Mouse (Mus musculus) spleen, adult 12 weeks (tissue): Measurements from ENCODE around the gene Rcor2.

Experiments
- DNase-seq: peaks from one replicate; pipeline ENCODE4 v3.0.0; 2022; ENCODE audit warnings: low spot score

Gene Rcor2

DNA sequence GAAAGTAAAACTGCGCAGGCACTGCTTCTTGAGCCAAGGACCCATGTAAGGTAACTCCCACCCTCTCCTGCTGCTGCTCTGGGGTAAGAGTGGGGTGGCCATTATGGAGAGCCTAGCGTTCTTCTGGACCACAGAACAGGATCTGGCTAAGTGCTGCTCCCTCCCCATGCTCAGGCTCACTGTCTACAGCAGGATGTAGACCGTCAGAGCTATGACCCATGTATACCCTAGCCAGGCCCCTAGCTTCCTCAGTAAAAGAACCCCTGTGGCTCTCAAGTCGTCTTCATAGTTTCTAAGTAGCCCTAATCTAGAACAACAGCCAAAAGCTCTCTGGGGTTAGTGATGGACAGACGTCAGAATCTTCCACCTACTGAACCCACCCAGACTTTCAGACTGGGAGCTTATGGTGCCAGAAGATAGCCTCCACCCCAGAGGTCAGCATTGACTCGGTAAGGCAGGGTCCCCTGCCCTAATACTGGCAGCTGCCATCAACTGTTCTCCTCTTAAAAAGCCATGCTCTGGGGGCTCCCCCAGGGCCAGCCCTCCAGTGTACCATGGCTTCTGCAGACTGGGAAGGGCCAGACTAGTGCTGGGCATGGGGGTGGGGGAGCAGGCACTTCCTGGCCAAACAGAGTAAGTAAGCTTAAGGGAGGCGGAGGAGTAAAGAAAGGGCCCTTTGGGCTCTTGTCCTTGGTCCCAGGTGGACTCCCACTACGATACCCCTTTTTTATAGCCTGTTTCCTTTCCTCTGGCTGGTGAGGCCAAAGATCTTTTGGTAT, 27.2 kb downstream of the Rcor2 start:
- DNase-seq: no peak

DNA sequence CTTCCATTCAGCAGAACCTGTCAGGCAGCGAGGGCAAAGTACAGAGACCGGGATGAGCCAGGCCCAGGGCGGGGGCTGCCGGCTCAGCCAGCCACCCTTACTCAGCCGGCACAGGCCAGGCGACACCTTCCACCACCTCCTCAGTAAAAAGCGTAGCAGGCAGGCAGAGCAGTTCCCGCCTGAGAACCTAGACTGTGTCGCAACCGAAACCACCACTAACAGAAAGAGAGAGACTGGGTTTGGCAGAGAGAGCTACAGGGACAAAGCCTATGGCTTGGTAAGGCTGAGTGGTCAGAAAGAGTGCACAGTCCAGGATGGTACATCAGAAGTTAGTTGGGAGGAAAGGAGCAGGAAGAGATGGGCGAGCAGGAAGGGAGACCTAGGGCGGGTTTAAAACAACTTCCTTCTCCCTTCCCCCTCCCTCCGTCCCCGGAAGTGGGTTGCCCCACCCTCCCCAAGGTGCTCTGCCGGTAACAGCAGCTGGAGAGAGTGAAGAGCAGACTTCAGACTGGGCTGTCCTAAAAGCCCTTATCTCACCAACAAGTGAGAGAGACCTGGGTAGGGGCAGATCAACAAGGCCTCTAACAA, 28.0 kb downstream of the Rcor2 start:
- peak; percentile 59 for DNase-seq

DNA sequence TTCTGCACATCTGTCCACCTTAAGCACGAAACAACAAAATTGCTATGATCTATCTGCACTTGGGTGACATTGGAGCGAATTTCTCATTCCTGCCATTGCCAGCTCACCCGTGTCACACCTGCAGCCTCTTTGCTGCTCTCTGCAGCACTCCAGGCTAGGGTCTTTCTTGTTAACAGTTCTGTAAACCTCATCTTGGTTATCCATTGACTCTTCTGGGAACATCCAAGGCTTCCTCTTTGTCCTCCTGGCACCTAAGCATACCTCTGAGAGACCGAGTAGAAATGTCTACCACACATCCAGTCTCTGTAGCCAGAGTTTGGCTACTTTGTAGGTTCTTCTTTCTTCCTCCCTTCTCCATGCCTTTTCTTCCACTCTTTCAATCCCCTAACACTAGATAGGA, 28.8 kb downstream of the Rcor2 start:
- no peak for DNase-seq

DNA sequence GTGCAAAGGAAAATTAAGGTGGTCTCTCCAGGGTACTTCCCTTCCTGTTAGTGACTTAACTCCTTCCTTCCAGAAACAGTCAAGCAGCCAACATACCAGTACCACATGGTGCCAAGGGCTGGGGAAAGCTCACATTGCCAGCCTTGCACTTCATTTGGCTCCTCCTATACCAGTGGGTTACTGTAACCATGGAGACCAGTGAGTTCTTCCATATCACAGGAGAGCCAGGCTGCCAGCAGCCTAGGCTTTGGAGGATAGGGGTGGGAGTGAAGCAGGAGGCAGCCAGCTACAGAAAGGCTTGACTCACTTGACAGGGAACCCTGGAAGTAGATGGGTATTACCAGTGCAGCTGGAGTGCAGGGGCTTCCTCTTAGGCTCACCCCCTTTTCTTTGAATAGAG, 31.9 kb downstream of the Rcor2 start:
- DNase-seq: no peak

DNA sequence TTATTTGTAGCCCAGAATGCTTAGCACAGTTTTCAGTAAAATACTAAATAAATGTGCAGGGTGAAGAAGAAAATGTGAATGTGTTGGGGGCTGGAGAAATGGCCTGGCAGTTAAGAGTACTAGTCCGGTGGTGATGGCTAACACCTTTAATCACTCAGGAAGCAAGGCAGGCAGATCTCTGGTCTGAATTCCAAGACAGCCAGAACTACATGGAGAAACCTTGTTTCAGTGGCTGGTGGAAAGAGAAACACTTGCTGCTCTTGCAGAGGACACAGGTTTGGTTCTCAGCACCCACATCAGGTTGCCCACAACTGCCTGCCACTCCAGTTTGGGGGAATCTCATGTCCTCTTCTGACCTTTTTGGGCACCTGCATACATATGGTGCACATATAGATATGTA, 33.0 kb downstream of the Rcor2 start:
- no peak for DNase-seq

DNA sequence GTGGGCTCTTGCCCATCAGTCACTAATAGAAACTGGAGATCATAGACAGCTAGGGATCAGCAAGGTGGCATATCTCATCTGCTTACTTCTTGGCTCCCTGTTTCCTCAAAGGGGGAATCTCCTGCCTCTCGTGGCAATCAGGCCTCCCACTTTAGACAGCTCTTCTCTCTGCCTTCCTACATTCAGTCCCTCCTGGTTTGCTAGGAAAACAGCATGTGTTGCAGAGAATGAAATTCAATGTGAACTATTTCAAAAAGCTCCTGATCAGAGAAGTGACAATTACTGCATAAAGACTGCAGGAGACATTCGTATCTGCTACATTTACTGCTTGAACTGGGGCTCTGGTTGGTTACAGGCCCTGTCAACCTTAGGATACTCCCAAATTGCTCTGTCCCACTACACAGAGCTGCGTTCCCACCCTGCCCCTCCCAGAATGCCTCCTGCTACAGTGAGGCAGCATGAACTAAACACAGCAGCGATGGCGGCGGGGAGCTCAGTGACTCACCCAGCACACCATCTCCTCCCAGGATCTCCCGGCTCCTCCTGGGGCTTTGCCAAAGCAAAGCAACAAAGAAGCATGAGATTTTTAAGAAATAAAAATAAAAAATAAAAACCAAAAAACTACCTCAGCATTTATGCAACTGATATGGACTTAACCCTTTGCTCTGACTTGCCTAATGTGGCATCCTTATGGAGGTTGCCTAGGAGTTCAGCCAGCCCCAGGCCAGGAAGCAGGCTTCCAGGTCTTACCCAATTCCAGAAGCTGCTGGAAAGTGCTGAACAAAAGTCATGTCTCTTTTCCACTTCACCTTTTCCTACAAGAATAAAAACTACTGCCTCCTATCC, 34.7 kb downstream of the Rcor2 start:
- no peak for DNase-seq

DNA sequence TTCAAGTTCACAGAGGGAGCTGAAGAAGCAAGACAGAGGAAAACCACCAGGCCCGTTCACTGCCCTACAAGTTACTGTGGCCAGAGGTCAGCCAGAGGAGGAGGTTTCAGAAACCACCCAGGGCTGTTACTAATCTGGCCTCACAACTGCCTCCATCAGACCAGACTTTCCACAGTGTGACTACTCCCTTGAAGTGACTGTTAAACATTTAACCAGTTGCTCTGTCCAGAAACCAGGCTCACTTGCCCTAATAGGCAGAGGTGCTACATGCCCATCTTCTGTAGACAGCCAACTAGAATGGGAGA, 35.3 kb downstream of the Rcor2 start:
- DNase-seq: no peak

DNA sequence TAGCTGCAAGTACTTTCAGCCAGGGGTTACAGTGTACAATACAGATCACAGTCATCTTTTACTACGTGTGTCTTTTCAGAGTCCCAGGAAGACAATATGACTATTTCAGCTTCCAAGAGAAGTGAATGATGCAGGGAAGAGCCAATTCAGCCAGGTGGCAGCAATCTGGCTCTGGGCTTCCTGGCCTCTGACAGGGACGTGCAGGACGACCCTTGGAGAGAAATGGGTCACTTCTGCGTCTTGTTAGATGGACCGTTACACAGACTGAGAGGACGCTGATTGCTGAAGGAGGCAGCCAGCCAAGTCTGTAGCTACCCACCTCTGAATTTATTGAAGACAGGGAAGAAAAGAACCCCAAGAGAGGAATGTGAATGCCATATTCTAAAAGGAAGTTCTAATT, 36.7 kb downstream of the Rcor2 start:
- DNase-seq: no peak

DNA sequence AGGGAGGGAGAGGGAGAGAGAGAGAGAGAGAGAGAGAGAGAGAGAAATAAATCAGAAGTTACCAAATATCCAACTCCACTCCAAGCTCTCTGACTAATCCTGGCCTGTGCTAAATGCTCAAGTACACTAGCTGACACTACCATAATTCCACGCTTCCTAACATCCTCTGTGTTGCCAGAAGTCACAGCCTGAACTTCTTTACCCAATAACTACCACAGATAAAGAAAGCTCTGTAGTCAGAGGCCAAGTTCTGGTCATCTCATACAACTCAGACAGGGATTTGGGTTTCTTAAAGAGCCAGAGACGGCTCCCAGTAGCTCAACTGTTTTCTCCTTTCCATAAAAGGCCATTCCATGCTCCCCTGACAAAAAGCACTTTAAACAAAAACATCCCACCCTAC, 37.7 kb downstream of the Rcor2 start:
- no peak for DNase-seq

DNA sequence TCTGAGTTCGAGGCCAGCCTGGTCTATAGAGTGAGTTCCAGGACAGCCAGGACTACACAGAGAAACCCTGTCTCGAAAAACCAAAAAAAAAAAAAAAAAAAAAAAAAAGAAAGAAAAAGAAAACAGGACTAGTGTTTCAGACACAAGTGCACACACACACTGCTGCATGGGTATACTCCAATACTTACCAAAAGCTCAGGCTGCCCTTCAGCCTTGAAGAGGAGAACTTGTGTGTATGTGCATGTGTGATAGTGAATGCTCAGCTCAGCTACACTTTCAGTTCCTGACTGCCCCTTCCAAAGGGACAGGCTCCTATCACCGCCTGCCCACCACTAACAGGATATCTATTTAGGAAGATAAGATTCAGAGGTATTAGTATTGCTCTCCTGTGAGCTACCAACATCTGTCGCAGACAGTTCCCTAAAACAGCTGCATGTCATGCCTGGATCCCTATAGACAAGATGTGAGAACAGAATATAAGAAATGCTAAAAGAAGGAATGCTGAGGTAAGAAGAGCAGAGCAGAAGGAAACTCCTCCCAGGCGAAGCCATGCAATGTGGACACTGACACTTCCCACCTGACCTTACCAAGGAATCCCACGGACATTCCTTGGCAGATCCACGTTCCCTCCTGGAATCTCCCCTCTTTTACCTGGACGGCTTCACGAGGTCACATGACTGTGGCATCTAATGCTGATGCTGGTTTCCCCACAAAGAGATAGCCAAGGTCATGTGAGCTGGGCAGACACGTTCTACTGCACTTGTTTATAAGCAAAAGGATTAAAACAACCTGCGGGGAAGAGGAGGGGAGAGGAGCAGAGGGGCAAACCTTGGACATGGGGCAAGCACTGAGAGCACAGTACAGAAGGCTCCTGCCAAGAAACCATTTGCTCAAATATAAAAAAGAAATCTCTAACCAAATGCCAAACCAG, 38.5 kb downstream of the Rcor2 start:
- DNase-seq: no peak

DNA sequence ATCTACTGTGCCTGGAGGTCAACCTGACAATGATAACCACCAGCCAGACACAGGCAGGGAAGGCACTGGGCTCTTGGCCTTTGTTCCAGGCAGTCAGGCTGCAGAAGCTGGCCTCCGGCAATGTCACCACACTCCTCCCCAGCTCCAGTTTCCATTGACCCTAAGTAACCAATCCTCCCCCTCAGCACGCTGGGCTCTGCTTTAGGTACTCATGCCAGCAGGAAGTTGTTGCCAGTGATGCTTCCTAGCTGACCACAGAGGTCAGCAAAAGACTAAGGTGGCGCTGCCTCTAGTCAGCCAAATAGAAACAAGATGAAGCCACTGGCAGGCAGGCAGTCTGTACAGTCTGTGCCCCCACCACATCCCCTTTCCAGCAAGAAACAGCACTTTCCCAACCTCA, 39.8 kb downstream of the Rcor2 start:
- DNase-seq: no peak

DNA sequence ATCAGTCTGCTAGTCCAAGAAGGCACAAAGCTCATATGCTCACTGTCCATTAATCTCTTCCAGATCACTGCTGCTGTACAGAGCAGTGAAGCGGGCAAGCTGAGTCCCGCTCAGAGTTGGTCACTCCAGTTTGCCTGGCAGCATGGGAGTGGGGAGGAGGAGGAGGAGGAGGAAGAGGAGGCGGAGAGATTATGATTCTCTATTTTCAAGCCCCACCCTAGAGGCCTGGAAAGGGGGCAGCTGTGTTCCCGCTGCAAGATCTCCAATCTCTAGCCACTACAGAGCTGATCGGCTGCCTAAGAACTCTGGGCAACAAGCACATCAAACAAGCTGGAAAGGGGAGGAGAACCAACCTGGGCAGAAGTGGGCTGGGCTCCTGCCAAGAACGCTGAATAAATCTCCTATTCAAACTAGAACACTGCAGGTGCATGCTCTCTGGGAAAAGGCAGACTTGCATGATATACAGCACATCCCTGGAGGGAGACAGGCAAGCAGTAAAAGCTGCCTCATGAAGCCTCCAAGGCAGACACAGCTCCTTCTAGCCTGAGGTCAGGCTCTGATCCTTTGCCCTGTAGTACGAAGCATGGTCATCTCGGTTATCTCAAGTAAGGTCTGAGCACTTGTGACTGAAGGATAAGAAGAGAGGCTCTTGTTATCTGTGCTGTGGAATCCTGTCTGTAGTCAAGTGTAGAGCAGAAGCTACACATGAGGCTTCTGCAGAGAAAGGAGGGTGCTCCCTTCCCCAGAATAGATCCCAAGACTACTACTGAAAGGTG, 41.1 kb downstream of the Rcor2 start:
- no peak for DNase-seq

DNA sequence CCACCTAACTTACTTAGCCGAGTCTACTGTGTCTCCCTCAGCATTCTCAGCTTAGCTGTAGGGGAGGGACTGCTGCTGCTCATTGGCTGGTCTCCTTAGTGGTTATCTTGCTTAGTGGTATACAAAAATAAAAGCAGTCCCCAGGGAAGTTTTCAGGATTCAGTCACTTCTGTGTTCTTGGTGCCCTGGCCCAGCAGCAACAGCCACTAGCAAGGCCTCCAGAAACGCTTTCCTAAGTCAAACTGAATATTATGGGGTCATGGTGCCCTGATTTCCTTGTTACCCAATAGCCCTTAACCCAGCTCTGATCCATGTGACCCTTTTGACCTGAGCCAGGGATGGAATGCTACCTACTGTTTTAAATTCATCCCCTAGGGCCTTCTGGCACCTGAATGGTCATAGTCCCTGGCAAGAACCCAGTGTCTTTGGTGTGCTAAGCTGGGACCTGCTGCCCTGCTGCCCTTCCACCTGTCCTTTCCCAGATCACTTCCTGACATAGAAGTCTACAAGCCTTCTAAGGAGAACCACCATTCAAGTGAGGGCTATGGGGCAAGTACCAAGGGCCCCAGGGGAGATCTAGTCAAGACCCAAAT, 42.7 kb downstream of the Rcor2 start:
- no peak for DNase-seq

DNA sequence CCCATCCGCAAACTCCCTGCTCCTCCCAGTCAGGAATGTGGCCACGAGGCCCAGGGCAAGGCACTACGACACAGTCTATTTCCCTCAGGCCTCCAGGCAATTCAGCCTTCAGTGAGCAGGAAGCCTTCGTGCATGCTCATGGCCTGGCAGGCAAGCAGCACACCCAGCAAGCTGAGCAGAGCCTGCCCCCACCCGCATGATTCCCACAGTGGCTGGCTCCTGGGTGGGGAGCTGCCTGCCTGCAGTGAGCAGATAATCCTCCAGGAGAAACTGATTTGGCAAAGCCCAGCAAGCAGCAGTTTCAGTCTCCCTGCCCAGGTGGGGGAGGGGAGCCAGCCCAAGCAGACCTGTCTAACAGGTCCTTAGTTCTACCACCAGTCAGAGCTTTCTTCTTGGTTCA, 43.6 kb downstream of the Rcor2 start:
- peak; percentile 41 for DNase-seq

DNA sequence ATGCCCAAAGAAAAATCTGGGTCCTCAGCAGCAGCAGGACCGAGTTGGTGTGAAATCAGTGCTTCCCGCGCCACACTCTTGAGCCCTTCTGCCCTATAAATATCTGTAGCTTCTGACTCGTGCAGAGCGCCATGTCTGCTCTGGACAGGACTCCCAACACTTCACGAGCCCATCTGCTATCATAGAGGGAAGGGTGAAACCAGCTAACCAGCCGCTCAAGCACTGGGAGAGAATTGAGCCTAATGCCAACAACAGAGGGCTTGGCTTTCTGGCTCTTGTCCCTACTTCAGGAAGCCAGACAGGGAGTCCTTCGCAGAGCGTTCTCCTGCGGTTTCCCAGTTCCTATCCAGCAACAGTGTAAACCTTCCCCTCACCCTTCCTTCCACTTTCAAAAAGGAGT, 44.2 kb downstream of the Rcor2 start:
- DNase-seq: no peak

DNA sequence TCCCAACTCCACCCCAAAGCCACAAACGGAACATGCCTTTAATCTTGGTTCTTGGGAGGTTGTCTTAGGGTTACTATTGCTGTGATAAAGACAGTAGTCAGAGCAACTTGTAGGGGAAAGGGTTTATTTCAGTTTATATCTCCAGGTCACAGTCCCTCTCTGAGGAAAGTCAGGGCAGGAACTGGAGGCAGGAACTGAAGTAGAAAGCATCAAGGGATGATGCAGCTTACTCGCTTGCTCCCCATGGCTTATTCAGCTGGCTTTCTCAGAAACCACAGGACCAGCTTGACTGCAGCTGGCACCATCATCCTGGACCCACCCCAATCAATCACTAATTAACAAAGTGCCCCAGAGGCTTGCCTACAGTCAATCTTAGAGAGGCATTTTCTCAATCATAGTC, 46.5 kb downstream of the Rcor2 start:
- no peak for DNase-seq

DNA sequence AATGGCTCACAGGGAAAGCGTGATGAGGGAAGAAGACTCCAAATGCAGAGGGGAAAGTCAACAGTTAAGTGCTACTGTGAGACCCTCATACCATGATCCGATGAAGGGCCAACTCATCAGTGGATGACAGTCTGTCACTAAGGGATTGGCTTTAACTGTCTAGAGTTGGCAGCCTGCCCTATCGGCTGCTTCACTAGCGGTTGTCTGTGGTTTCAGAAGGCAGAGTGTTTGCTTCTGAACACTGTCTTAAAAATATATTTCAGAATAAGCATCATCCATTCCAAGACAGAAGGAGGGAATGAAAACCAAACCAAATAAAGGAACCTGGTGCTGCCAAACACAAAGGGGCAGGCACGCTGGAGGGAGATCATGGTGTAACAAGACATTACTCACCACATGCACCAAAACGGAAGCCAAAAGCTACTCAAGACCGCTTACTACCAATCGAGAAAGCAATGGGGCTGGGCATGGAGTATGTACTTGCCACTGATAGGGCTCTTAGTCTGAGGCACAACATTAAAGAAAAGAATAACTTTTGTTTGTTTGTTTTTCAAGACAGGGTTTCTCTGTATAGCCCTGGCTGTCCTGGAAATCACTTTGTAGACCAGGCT, 48.0 kb downstream of the Rcor2 start:
- DNase-seq: no peak

DNA sequence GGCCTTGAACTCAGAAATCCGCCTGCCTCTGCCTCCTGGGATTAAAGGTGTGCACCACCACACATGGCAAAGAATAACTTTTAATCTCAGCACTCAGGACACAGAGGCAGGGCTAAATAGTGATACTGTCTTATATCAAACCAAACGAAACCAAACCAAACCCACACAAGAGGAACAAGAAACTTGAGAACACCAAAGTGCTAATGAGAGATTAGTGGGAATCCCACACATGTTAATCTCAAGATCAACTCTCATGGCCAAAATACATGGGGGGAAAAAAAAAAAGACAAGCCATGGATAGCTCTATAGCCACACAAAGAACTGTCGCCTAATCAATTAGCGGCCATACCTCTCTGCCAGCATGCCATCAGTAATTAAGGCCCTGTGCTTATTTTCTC, 48.5 kb downstream of the Rcor2 start:
- no peak for DNase-seq

DNA sequence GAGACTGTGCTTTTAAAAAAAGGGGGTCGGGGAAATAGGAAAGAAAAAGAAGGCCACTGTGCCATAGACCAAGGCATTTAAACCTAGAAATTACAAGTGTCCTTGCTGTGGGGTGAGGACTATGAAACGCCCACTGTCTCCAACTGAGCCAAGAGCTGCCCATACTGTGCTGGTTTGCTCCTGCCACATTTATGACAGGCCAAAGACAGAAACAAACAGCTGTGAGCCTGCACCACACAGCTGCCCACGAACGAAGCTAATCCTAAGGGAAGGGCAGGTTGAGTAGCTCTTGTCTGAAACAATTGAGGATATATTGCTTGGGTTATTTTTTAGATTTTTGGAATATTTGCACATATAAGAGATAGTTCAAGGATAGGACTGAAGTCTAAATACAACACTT, 49.7 kb downstream of the Rcor2 start:
- DNase-seq: no peak

DNA sequence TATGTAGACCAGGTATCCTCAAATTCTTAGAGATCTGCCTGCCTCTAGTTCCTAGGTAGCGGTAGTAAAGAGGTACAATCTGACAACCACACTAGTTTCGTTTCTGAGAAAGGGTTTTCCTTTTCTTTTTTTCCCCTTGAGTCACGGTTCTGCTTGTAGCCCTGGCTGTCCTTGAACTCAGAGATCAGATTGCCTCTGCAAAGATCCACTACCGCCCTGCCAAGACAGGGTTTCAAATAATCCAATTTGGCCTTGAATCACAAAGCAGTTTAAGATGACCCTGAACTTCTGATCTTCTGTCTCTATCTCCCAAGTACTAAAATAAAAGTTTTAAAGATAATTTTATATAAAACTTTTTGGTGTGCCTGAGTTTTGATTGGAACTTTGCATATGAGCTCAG, 50.6 kb downstream of the Rcor2 start:
- DNase-seq: no peak

DNA sequence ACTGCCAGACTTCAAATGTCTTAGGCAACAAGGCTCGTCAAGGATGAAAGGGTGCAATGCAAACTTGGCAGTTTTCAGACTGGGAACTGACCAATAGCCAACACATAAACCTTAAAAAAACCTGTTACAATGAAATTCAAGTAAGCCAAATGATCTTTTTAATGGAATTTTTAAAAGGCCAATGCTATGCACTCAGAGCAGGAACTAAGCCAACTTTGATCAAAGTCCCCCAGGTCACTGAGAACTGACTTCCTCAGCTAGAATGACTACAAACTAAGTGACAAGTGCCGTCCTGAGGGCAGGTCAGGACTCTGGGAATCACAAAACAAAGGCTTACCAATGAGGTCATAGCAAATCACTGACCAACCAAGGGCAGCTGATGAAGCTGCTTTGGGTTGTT, 53.1 kb downstream of the Rcor2 start:
- no peak for DNase-seq
